Mouse (Mus musculus): Measurements from ENCODE around the gene Gm44790. TPM values are rescaled to one million over a fixed set of nuclear protein-coding genes. Genes with fewer than 3 reads are reported as not detected.

The Gm44790 gene
- polyA plus RNA-seq, 1 experiment from 2014 or later: not detected

Other genes starting within 250 kb of the Gm44790 start
- gene Tgfa, start 231.4 kb upstream of the Gm44790 start, polyA plus RNA-seq (2014; fragmentation: Nextera tagmentation; extraction: Ambion mirVana): 2.2 and 2.5 TPM in 2 replicates
- gene Fam136a, start 61.0 kb upstream of the Gm44790 start, polyA plus RNA-seq (2014; fragmentation: Nextera tagmentation; extraction: Ambion mirVana): 137 and 140 TPM in 2 replicates
- gene Snrpg, start 55.4 kb upstream of the Gm44790 start, polyA plus RNA-seq (2014; fragmentation: Nextera tagmentation; extraction: Ambion mirVana): 610 and 651 TPM in 2 replicates
- gene Pcyox1, start 29.5 kb upstream of the Gm44790 start, polyA plus RNA-seq (2014; fragmentation: Nextera tagmentation; extraction: Ambion mirVana): 107 and 109 TPM in 2 replicates
- 270 and 292 TPM in 2 replicates for gene Tia1, start 22.4 kb upstream of the Gm44790 start, polyA plus RNA-seq (2014; fragmentation: Nextera tagmentation; extraction: Ambion mirVana)
- gene C87436, start 11.7 kb downstream of the Gm44790 start, polyA plus RNA-seq (2014; fragmentation: Nextera tagmentation; extraction: Ambion mirVana): 24.4 and 25.6 TPM in 2 replicates
- 382 and 432 TPM in 2 replicates for gene Pcbp1, start 99.7 kb downstream of the Gm44790 start, polyA plus RNA-seq (2014; fragmentation: Nextera tagmentation; extraction: Ambion mirVana)
- gene Asprv1, start 201.5 kb downstream of the Gm44790 start, polyA plus RNA-seq (2014; fragmentation: Nextera tagmentation; extraction: Ambion mirVana): 0.25 and 0.88 TPM in 2 replicates
- 16.6 and 22.4 TPM in 2 replicates for gene Mxd1, start 242.5 kb downstream of the Gm44790 start, polyA plus RNA-seq (2014; fragmentation: Nextera tagmentation; extraction: Ambion mirVana)